Mouse (Mus musculus) spleen, postnatal 36 days (tissue): ENCODE measurements at regions not wholly inside any gene's neighbourhood (a gene's known extent, or its start where the extent isn't known, plus 50 kb on each side); places are given as distances from the start of the nearest gene placed in this dataset.

ENCODE experiments used
- DNase-seq, 2 experiments: peaks; one replicate each; pipeline ENCODE4 v3.0.0; 2022; ENCODE audit warnings: low spot score in 2 of 2, mixed read lengths in 1 of 2

DNA sequence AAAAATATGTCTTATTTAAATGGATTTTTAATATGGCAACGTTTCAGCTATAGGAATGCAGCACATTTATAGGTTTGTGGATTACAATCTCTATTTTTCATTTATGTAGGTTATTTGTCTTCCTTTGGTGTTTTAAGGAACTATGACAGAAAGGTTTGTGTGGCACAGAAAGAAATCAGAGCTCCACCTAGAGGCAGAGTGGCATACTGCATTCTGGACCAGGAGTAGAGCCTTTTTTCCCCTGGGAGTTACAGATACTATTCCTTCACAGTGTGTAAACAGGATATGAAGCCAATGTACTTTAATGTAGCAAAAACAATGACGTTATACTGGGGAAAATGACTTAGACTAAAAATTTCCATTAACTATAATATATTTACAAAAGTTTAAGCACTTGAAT, 94.9 kb upstream of the St8sia4 start:
- peak; percentile 56 to 59 for DNase-seq

DNA sequence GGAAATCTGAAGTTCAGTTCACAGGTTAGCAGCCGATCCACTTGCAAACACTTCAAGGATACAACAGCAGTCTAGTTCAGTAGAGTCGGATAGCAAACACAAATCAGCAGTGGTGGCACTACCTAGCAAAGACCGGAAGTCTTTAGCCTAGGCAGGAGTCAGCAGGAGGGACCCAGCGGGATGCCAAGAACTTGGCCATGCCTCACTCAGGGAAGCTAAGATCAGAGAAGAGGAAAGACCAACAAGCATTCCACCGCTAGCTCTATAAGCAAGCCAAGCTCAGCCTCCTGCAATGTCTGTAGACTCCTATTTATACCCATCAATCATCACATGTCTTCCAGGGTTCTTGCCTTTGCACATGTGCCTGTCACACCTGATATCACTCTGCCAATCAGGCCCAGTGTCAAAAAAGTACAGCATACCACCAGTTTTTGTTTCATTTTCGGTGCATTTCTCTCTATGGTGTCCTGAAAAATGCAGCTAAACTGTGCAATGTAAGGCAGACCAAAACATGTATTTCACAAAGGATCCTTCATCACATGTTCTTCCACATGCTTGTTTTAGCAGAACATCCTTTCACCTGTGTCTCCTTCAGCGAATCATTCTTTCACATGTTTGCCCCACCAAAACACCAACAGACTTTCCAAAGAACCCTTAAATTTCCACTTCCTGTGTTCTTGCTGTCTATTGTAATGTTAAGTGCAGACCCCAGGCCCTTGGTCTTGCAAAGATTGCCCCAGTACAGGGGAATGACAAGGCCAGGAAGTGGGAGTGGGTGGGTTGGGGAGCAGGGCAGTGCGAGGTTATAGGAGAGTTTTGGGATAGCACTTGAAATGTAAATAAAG, 86.9 kb upstream of the St8sia4 start:
- DNase-seq, result peak in 1 of 2 experiments; percentile 2

DNA sequence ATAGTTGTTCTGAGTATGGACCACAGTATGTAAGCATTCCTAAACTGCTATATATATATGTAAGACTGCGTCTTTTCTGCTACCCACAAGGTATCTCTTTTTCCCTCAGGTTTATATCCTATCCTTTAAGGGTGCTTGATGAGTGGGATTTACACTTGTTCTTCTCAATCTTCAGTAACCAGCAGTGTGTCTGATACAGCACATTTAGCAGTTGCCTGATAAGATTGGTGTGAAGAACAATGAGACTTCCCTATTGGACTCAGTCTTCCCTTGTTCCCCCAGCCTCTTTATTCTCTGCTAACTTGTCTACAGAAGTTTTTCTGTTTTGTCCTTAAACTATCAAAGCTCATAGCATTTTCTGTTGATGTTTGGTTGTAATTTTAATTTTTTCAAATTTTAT, 86.1 kb upstream of the St8sia4 start:
- DNase-seq, result no peak

DNA sequence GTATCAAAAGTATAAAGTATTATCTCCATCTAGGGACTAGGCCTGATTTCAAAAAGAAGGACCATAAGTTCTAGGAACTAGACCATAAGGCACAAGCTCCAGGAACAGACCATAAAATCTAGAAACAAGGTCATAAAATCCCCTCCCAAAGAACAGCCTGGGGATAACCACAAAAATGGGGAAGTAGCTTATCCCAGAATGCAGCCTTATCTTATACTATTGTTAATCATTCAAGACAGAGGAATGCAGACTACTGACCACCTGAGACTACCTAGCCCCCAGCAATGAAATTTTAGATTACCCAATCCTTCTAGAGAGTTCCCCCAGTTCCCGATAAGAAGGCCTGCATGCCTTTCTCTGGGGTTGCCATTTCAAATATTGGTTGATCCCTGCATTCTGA, 81.6 kb upstream of the St8sia4 start:
- DNase-seq, result no peak

DNA sequence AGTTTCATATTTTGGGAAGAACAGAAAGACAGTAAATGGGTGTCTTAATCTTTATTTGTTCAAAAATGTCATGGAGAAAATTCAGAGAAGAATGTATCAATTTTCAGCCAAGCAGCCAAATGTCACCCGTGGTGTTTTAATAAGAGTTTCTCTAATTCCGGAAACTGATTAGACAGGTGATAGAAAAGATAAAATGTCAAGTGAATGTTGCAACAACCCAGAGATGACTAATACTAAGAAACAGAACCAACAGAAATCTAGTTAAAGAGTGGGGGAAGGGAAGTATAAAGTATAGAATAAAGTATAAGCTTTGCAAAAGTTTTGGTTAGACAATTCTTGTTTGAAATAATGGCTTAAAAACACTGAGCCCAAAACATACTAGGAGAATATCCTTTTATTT, 79.9 kb upstream of the St8sia4 start:
- no peak for DNase-seq

DNA sequence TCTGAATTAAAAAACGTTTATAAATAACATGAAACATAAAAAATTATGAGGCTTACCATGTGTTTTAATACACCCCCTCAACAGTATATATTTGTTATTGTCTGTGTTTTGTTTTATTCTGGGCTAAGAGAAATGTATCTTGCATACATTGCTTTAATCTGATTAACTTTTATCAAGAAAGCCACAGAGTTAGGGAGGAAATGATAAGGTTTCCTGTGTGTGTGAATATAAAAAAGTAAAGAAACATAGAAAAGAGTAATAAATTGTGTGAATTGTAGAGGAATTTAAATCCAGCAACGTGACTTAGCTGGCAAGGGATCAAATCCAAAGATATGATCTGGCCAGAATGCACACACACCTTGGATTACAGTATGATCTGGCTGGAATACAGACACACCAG, 77.1 kb upstream of the St8sia4 start:
- DNase-seq, result no peak

DNA sequence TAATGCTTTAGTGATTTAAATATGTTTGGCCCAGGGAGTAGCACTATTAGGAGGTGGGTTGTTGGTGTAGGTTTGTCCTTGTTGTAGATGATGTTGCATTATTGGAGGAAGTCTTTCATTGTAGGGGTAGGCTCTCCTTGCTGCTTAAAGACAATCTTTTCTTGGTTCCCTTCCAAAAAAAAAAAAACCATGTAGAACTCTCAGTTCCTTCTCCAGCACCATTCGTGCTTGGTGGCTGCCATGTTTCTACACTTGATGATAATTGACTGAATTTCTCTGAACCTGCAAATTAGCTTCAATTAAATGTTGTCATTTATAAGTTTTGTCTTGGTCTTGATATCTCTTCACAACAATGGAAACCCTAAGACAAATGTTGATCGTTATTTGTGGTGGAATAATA, 76.0 kb upstream of the St8sia4 start:
- no peak for DNase-seq

DNA sequence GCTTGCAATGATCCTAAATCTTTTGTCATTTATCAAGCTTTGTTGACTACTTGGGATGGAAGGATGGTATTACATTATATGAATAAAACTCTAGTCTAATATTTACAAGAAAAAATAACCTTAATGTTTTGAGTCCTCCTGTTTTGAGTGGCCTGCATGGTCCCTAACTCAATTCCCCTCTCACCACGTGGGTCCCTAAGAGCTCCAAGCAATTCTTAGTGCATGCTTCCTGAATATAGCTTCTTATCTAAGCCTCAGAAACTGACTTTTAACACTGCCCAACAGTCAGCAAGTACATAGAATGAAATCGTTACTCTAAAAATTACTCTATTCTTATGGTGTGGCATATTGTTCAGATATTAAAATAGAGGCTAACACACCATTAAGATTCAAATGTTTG, 52.1 kb upstream of the St8sia4 start:
- no peak for DNase-seq

DNA sequence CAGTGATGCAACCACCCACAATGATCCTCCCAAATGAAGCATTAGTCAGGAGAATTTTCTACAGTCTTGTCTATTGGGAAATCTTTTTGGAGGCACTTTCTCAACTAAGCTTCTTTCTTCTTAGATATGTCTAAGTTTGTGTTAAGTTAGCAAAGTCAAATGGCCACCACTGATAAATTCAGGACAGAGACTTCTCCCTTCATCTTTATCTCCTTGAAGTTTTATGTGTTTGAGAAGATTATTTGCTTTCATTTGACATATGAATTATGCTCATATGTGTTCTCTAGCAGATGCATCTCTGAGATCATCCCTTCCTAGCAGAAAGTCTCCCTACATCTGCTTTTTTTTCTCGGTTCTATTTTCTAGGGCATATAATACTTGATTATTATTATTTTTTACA, 51.4 kb upstream of the St8sia4 start:
- no peak for DNase-seq
